Mouse (Mus musculus) monocyte, adult 2 months (primary cell): ENCODE measurements at regions not wholly inside any gene's neighbourhood (a gene's known extent, or its start where the extent isn't known, plus 50 kb on each side); places are given as distances from the start of the nearest gene placed in this dataset.

Experiments used
- DNase-seq, 2 experiments: peaks; one replicate each; pipeline ENCODE4 v3.0.0; 2022; ENCODE audit warnings: low spot score in 2 of 2, low read depth in 1 of 2

GRCm38 (mm10) chr13:60299076-60299475 lies 121.9 kb upstream of the Gas1 start:
- DNase-seq = no peak

- no peak for DNase-seq
Measured at GRCm38 (mm10) chr13:60303561-60303960, 126.4 kb upstream of the Gas1 start.

GRCm38 (mm10) chr13:60305028-60305810 lies 128.1 kb upstream of the Gas1 start:
- DNase-seq = no peak

GRCm38 (mm10) chr13:60308062-60308801 lies 131.1 kb upstream of the Gas1 start:
- DNase-seq = no peak

GRCm38 (mm10) chr13:60309482-60309881 lies 132.3 kb upstream of the Gas1 start:
- no peak for DNase-seq

GRCm38 (mm10) chr13:60309926-60310325 lies 132.8 kb upstream of the Gas1 start:
- no peak for DNase-seq

- DNase-seq = no peak
Measured at GRCm38 (mm10) chr13:60312397-60313085, 135.4 kb upstream of the Gas1 start.

- DNase-seq = no peak
Measured at GRCm38 (mm10) chr13:60318436-60319020, 141.4 kb upstream of the Gas1 start.

- DNase-seq = no peak
Measured at GRCm38 (mm10) chr13:60319268-60319667, 142.1 kb upstream of the Gas1 start.

- DNase-seq = no peak
Measured at GRCm38 (mm10) chr13:60319861-60320602, 142.9 kb upstream of the Gas1 start.

- DNase-seq = no peak
Measured at GRCm38 (mm10) chr13:60322579-60322978, 145.4 kb upstream of the Gas1 start.

- no peak for DNase-seq
Measured at GRCm38 (mm10) chr13:60330475-60331258, 153.5 kb upstream of the Gas1 start.

- DNase-seq = no peak
Measured at GRCm38 (mm10) chr13:60336196-60336595, 159.0 kb upstream of the Gas1 start.

GRCm38 (mm10) chr13:60337383-60337782 lies 160.2 kb upstream of the Gas1 start:
- DNase-seq = no peak

GRCm38 (mm10) chr13:60338107-60338506 lies 160.9 kb upstream of the Gas1 start:
- DNase-seq = no peak

- DNase-seq = no peak
Measured at GRCm38 (mm10) chr13:60340068-60340467, 162.9 kb upstream of the Gas1 start.

- no peak for DNase-seq
Measured at GRCm38 (mm10) chr13:60347881-60348280, 170.7 kb upstream of the Gas1 start.

GRCm38 (mm10) chr13:60348438-60348837 lies 171.3 kb upstream of the Gas1 start:
- no peak for DNase-seq

GRCm38 (mm10) chr13:60355707-60356490 lies 178.7 kb upstream of the Gas1 start:
- DNase-seq = no peak
